Mouse (Mus musculus) gonadal fat pad, adult 2 months (tissue): Measurements from ENCODE around the gene Gm11549. TPM values are rescaled to one million over a fixed set of nuclear protein-coding genes. Genes with fewer than 3 reads are reported as not detected.

Source experiments
- DNase-seq: peaks from one replicate; pipeline ENCODE4 v3.0.0-alpha.2; 2012; ENCODE audit warnings: low read depth
- polyA plus RNA-seq: library from polyadenylated mRNA; depleted of rRNA; stranded (reverse); fragments of >200 nt; gene quantifications from 2 replicates; pipeline ENCODE4 v1.2.3, GENCODE M21; 2012; rRNA removed

The Gm11549 gene
- polyA plus RNA-seq, 1 experiment: not detected

- no peak for DNase-seq
Measured at GRCm38 (mm10) chr3:36481776-36482193, 39.8 kb downstream of the Gm11549 start.

GRCm38 (mm10) chr3:36480486-36480885 lies 41.1 kb downstream of the Gm11549 start:
- no peak for DNase-seq

GRCm38 (mm10) chr3:36478776-36479175 lies 42.8 kb downstream of the Gm11549 start:
- DNase-seq: no peak

GRCm38 (mm10) chr3:36476261-36477155 lies 45.1 kb downstream of the Gm11549 start:
- DNase-seq: no peak

- DNase-seq: no peak
Measured at GRCm38 (mm10) chr3:36475532-36476087, 46.0 kb downstream of the Gm11549 start, which contains the start of the genes Anxa5 and 1810062G17Rik. Anxa5 (minus strand) TSS chr3:36475894. 1810062G17Rik (plus strand) TSS chr3:36475937.

GRCm38 (mm10) chr3:36474938-36475483 lies 46.6 kb downstream of the Gm11549 start:
- DNase-seq: no peak

- no peak for DNase-seq
Measured at GRCm38 (mm10) chr3:36474421-36474820, 47.2 kb downstream of the Gm11549 start.

GRCm38 (mm10) chr3:36473222-36473621 lies 48.4 kb downstream of the Gm11549 start:
- no peak for DNase-seq

- no peak for DNase-seq
Measured at GRCm38 (mm10) chr3:36471856-36472255, 49.8 kb downstream of the Gm11549 start.

- DNase-seq: no peak
Measured at GRCm38 (mm10) chr3:36468871-36469270, 52.7 kb downstream of the Gm11549 start.

GRCm38 (mm10) chr3:36467632-36468031 lies 54.0 kb downstream of the Gm11549 start:
- DNase-seq: no peak

GRCm38 (mm10) chr3:36465538-36465937 lies 56.1 kb downstream of the Gm11549 start:
- DNase-seq: no peak

Other genes with a start within 250 kb of the Gm11549 start
- gene Anxa5, start 45.9 kb downstream of the Gm11549 start, polyA plus RNA-seq: 836 and 956 TPM in 2 replicates
- gene 1810062G17Rik, start 45.9 kb downstream of the Gm11549 start, polyA plus RNA-seq: 14.1 and 15.6 TPM in 2 replicates
- 9.9 and 15.3 TPM in 2 replicates for gene Exosc9, start 30.8 kb upstream of the Gm11549 start, polyA plus RNA-seq
- 2.4 and 2.8 TPM in 2 replicates for gene Ccna2, start 50.3 kb upstream of the Gm11549 start, polyA plus RNA-seq
- 2.3 and 2.7 TPM in 2 replicates for gene Bbs7, start 91.7 kb upstream of the Gm11549 start, polyA plus RNA-seq
- gene Trpc3, start 168.4 kb upstream of the Gm11549 start, polyA plus RNA-seq: 2.2 and 2.3 TPM in 2 replicates